ENCODE assay signal across 8 mouse cellular contexts in genomic region chr8:123859648-123860259, GRCm38 (mm10). TPM values are rescaled to one million over a fixed set of nuclear protein-coding genes. Genes with fewer than 3 reads are reported as not detected.
DNase-seq lines count a peak whose midpoint lies in the region; ATAC-seq and TF ChIP-seq lines count a peak whose summit lies in the region.

Gene Ccsap, minus strand, starts transcription at chr8:123860209.

- no peak for TF ChIP-seq EP300 in heart, postnatal 0 days (IDR thresholded peaks at IDR 0.05; ENCODE audit: low read depth)

- no peaks in the 10 kb centered on the region for H3K9me3 ChIP-seq in embryonic facial prominence, embryonic 11.5 days (replicated peaks; ENCODE audit: control insufficient read depth, low read length)
- no peaks in the 10 kb centered on the region for H3K9me3 ChIP-seq in heart, postnatal 0 days (replicated peaks; ENCODE audit: control insufficient read depth, low read length)
- H3K9me3 ChIP-seq in lung, embryonic 16.5 days (ENCODE audit: control insufficient read depth, low read length) = no peaks in the 10 kb centered on the region; the same call in 1 of the 2 replicates

- no peaks in the 10 kb centered on the region for H3K36me3 ChIP-seq in embryonic facial prominence, embryonic 11.5 days (replicated peaks; ENCODE audit: control insufficient read depth, insufficient read depth, low read depth, low read length)
- H3K36me3 ChIP-seq in heart, postnatal 0 days (replicated peaks; ENCODE audit: control insufficient read depth, insufficient read depth, low read length) = no peaks in the 10 kb centered on the region
- no peaks in the 10 kb centered on the region for H3K36me3 ChIP-seq in lung, embryonic 16.5 days (ENCODE audit: control insufficient read depth, insufficient read depth, low read length)

- WGBS in embryonic facial prominence, embryonic 11.5 days = 2% methylated on average over 48 of the region's 48 CpGs
- under 1% methylated on average over 48 of the region's 48 CpGs for WGBS in heart, postnatal 0 days
- under 1% methylated on average over 47 of the region's 48 CpGs for WGBS in lung, embryonic 16.5 days

- H3K4me3 ChIP-seq in embryonic facial prominence, embryonic 11.5 days (ENCODE audit: low read depth, low read length) = peak within 1 kb of the TSS; percentile 94
- peak within 1 kb of the TSS; percentile 64 for H3K4me3 ChIP-seq in heart, postnatal 0 days (ENCODE audit: low read depth, low read length)
- peak within 1 kb of the TSS; percentile 92 for H3K4me3 ChIP-seq in lung, embryonic 16.5 days (ENCODE audit: low read length)

- DNase-seq in spleen, adult 18-20 months = peak; percentile 31 to 49
- no peak for DNase-seq in spleen, adult 12 weeks (ENCODE audit: low spot score)
- DNase-seq in embryonic facial prominence, embryonic 11.5 days (ENCODE audit: low spot score) = peak; percentile 39
- DNase-seq in heart, postnatal 0 days (ENCODE audit: low spot score) = peak; percentile 22
- DNase-seq in layer of hippocampus, postnatal 14 days (ENCODE audit: low spot score in 2 of 2) = peak in 1 of 2 experiments; percentile 65
- peak; percentile 26 for DNase-seq in ovary, postnatal 10 days (ENCODE audit: low spot score)
- peak; percentile 31 to 38 for DNase-seq in urinary bladder, postnatal 36 days (ENCODE audit: low spot score in 2 of 2)

- no peak within 1 kb of the TSS; the same call in 1 of the 2 replicates for H3K27ac ChIP-seq in embryonic facial prominence, embryonic 11.5 days (replicated peaks; ENCODE audit: low read depth, low read length)
- no peak within 1 kb of the TSS for H3K27ac ChIP-seq in heart, postnatal 0 days (ENCODE audit: low read depth)
- H3K27ac ChIP-seq in lung, embryonic 16.5 days (ENCODE audit: low read length) = 0 out of 2 replicates have a peak within 1 kb of the TSS, but pooled peaks have one; percentile 24

- ATAC-seq in embryonic facial prominence, embryonic 11.5 days (replicated peaks; ENCODE audit: insufficient number of reproducible peaks, low FRiP score, low TSS enrichment, low read depth) = peak; percentile 66
- peak; percentile 70 for ATAC-seq in heart, postnatal 0 days (ENCODE audit: insufficient read depth, low read depth)
- ATAC-seq in lung, embryonic 16.5 days (ENCODE audit: low read depth) = peak; percentile 58

- H3K9ac ChIP-seq in embryonic facial prominence, embryonic 11.5 days (replicated peaks; ENCODE audit: low read length) = peak within 1 kb of the TSS; percentile 76
- peak within 1 kb of the TSS; percentile 58 for H3K9ac ChIP-seq in heart, postnatal 0 days (replicated peaks; ENCODE audit: low read depth, low read length)
- peak within 1 kb of the TSS; percentile 79 for H3K9ac ChIP-seq in lung, embryonic 16.5 days (ENCODE audit: low read length)

- H3K27me3 ChIP-seq in embryonic facial prominence, embryonic 11.5 days (ENCODE audit: control insufficient read depth, insufficient read depth, low read length) = no peaks in the 10 kb centered on the region; the same call in 1 of the 2 replicates
- H3K27me3 ChIP-seq in heart, postnatal 0 days (ENCODE audit: control insufficient read depth, insufficient read depth, low read length) = 0 out of 2 replicates have a peak, but pooled peaks cover 3% of the 10 kb centered on the region
- peaks cover 11% of the 10 kb centered on the region for H3K27me3 ChIP-seq in lung, embryonic 16.5 days (ENCODE audit: control insufficient read depth, insufficient read depth, low read depth, low read length)

- H3K4me2 ChIP-seq in embryonic facial prominence, embryonic 11.5 days (ENCODE audit: low read depth, low read length) = peak within 1 kb of the TSS; percentile 92
- peak within 1 kb of the TSS; percentile 75 for H3K4me2 ChIP-seq in heart, postnatal 0 days (ENCODE audit: low read depth, low read length)
- H3K4me2 ChIP-seq in lung, embryonic 16.5 days (ENCODE audit: low read depth, low read length) = peak within 1 kb of the TSS; percentile 69

- no peaks in the 10 kb centered on the region for H3K4me1 ChIP-seq in embryonic facial prominence, embryonic 11.5 days (ENCODE audit: control insufficient read depth, insufficient read depth, low read length)
- peaks cover 11% of the 10 kb centered on the region for H3K4me1 ChIP-seq in heart, postnatal 0 days (ENCODE audit: control insufficient read depth, insufficient read depth)
- H3K4me1 ChIP-seq in lung, embryonic 16.5 days (replicated peaks; ENCODE audit: control insufficient read depth, insufficient read depth, low read length) = peaks cover 5% of the 10 kb centered on the region; the same call in 1 of the 2 replicates

- TF ChIP-seq CTCF in heart, postnatal 0 days (IDR thresholded peaks at IDR 0.05; ENCODE audit: low read depth) = no peak

RNA-seq across cellular contexts. Expression of gene Ccsap, which starts in this region (rescaled TPM):
- 5.6 and 6.9 TPM in 2 replicates for polyA plus RNA-seq in embryonic facial prominence, embryonic 11.5 days (2014; fragmentation: Nextera tagmentation; extraction: Ambion mirVana)
- 5.1 and 6.3 TPM in 2 replicates for total RNA-seq in heart, postnatal 0 days (2014; rRNA removed; ENCODE audit: low replicate concordance)
- polyA plus RNA-seq in heart, postnatal 0 days (2015; fragmentation: Nextera tagmentation; extraction: Ambion mirVana) = 1.2 TPM in 2 replicates
- 10 to 100 TPM; 57.1 to 62.6 TPM for total RNA-seq in layer of hippocampus, postnatal 14 days (2021)
- polyA plus RNA-seq in lung, embryonic 16.5 days (2015; fragmentation: Nextera tagmentation; extraction: Ambion mirVana) = 4.4 TPM in 2 replicates
